Mouse (Mus musculus): ENCODE data around the gene Myo18a. TPM values are rescaled to one million over a fixed set of nuclear protein-coding genes. Genes with fewer than 3 reads are reported as not detected.

Myo18a gene
- polyA plus RNA-seq, 1 experiment from 2014 or later: 22.3 TPM

GRCm38 (mm10) chr11:77829043-77829841, 66.2 kb downstream of the Myo18a start:
- WGBS: 79% methylated on average over 23 of the region's 23 CpGs
- ATAC-seq (ENCODE audit: insufficient number of reproducible peaks, insufficient read depth, low FRiP score, low read depth): no peak
- H3K9ac ChIP-seq (replicated peaks; ENCODE audit: low read depth, low read length): no peak overlapping the region

GRCm38 (mm10) chr11:77830875-77831274, 67.8 kb downstream of the Myo18a start:
- Histone ChIP-seq H3K36me3 (ENCODE audit: control insufficient read depth, insufficient read depth, low read length) (peaks cover 22% of the 10 kb centered on the region; the same call in 1 of the 2 replicates), H3K27me3 (ENCODE audit: control insufficient read depth, insufficient read depth, low read length) (no peaks in the 10 kb centered on the region)
- WGBS: 54% methylated on average over 7 of the region's 7 CpGs

More at GRCm38 (mm10) chr11:77829043-77829841, 66.2 kb downstream of the Myo18a start:
- Histone ChIP-seq H3K4me3 (ENCODE audit: low read depth, low read length) (no peak overlapping the region), H3K36me3 (ENCODE audit: control insufficient read depth, insufficient read depth, low read length) (peaks cover 21% of the 10 kb centered on the region; the same call in 1 of the 2 replicates), H3K9me3 (ENCODE audit: control insufficient read depth, low read depth, low read length) (no peaks in the 10 kb centered on the region), H3K4me1 (ENCODE audit: control insufficient read depth, insufficient read depth, low read length) (no peaks in the 10 kb centered on the region), H3K27ac (ENCODE audit: low read length) (no peak overlapping the region), H3K4me2 (replicated peaks; ENCODE audit: low read depth, low read length) (no peak overlapping the region), H3K27me3 (ENCODE audit: control insufficient read depth, insufficient read depth, low read length) (no peaks in the 10 kb centered on the region)

GRCm38 (mm10) chr11:77832541-77832940, 69.5 kb downstream of the Myo18a start:
- Histone ChIP-seq H3K4me2 (replicated peaks; ENCODE audit: low read depth, low read length) (no peak overlapping the region), H3K9ac (replicated peaks; ENCODE audit: low read depth, low read length) (no peak overlapping the region), H3K27ac (ENCODE audit: low read length) (no peak overlapping the region), H3K9me3 (ENCODE audit: control insufficient read depth, low read depth, low read length) (no peaks in the 10 kb centered on the region), H3K36me3 (ENCODE audit: control insufficient read depth, insufficient read depth, low read length) (peaks cover 22% of the 10 kb centered on the region; the same call in 1 of the 2 replicates), H3K27me3 (ENCODE audit: control insufficient read depth, insufficient read depth, low read length) (no peaks in the 10 kb centered on the region), H3K4me3 (ENCODE audit: low read depth, low read length) (no peak overlapping the region), H3K4me1 (ENCODE audit: control insufficient read depth, insufficient read depth, low read length) (peaks cover 6% of the 10 kb centered on the region; the same call in 1 of the 2 replicates)
- WGBS: 80% methylated on average over 4 of the region's 4 CpGs
- no peak for ATAC-seq (ENCODE audit: insufficient number of reproducible peaks, insufficient read depth, low FRiP score, low read depth)

More at GRCm38 (mm10) chr11:77830875-77831274, 67.8 kb downstream of the Myo18a start:
- Histone ChIP-seq H3K4me2 (replicated peaks; ENCODE audit: low read depth, low read length) (no peak overlapping the region), H3K4me3 (ENCODE audit: low read depth, low read length) (no peak overlapping the region), H3K4me1 (ENCODE audit: control insufficient read depth, insufficient read depth, low read length) (no peaks in the 10 kb centered on the region), H3K9ac (replicated peaks; ENCODE audit: low read depth, low read length) (no peak overlapping the region), H3K27ac (ENCODE audit: low read length) (no peak overlapping the region), H3K9me3 (ENCODE audit: control insufficient read depth, low read depth, low read length) (no peaks in the 10 kb centered on the region)
- ATAC-seq (ENCODE audit: insufficient number of reproducible peaks, insufficient read depth, low FRiP score, low read depth): no peak

- H3K36me3 ChIP-seq (ENCODE audit: control insufficient read depth, insufficient read depth, low read length): peaks cover 16% of the 10 kb centered on the region; the same call in 1 of the 2 replicates
- ATAC-seq (ENCODE audit: insufficient number of reproducible peaks, insufficient read depth, low FRiP score, low read depth): no peak
- H3K4me1 ChIP-seq (ENCODE audit: control insufficient read depth, insufficient read depth, low read length): peaks cover 7% of the 10 kb centered on the region
- H3K4me3 ChIP-seq (ENCODE audit: low read depth, low read length): no peak overlapping the region
- H3K9me3 ChIP-seq (ENCODE audit: control insufficient read depth, low read depth, low read length): no peaks in the 10 kb centered on the region
- H3K27me3 ChIP-seq (ENCODE audit: control insufficient read depth, insufficient read depth, low read length): no peaks in the 10 kb centered on the region
- H3K27ac ChIP-seq (ENCODE audit: low read length): no peak overlapping the region
- H3K9ac ChIP-seq (replicated peaks; ENCODE audit: low read depth, low read length): no peak overlapping the region
- no peak overlapping the region for H3K4me2 ChIP-seq (replicated peaks; ENCODE audit: low read depth, low read length)
- 96% methylated on average over 3 of the region's 3 CpGs for WGBS
Observed at GRCm38 (mm10) chr11:77835109-77835508, 72.1 kb downstream of the Myo18a start.

- Histone ChIP-seq H3K9ac (replicated peaks; ENCODE audit: low read depth, low read length) (no peak overlapping the region), H3K9me3 (ENCODE audit: control insufficient read depth, low read depth, low read length) (no peaks in the 10 kb centered on the region), H3K27me3 (ENCODE audit: control insufficient read depth, insufficient read depth, low read length) (no peaks in the 10 kb centered on the region), H3K27ac (ENCODE audit: low read length) (peak overlapping the region; percentile 18; the same call in 1 of the 2 replicates), H3K4me2 (replicated peaks; ENCODE audit: low read depth, low read length) (no peak overlapping the region), H3K4me1 (ENCODE audit: control insufficient read depth, insufficient read depth, low read length) (peaks cover 10% of the 10 kb centered on the region), H3K4me3 (ENCODE audit: low read depth, low read length) (no peak overlapping the region), H3K36me3 (ENCODE audit: control insufficient read depth, insufficient read depth, low read length) (peaks cover 16% of the 10 kb centered on the region; the same call in 1 of the 2 replicates)
- WGBS: 79% methylated on average over 5 of the region's 5 CpGs
- ATAC-seq (ENCODE audit: insufficient number of reproducible peaks, insufficient read depth, low FRiP score, low read depth): no peak
Observed at GRCm38 (mm10) chr11:77836290-77836689, 73.2 kb downstream of the Myo18a start.

GRCm38 (mm10) chr11:77836751-77837150, 73.7 kb downstream of the Myo18a start:
- H3K4me2 ChIP-seq (replicated peaks; ENCODE audit: low read depth, low read length): no peak overlapping the region
- H3K27me3 ChIP-seq (ENCODE audit: control insufficient read depth, insufficient read depth, low read length): no peaks in the 10 kb centered on the region
- no peaks in the 10 kb centered on the region for H3K9me3 ChIP-seq (ENCODE audit: control insufficient read depth, low read depth, low read length)
- WGBS: 42% methylated on average over 4 of the region's 4 CpGs
- ATAC-seq (ENCODE audit: insufficient number of reproducible peaks, insufficient read depth, low FRiP score, low read depth): no peak
- H3K36me3 ChIP-seq (ENCODE audit: control insufficient read depth, insufficient read depth, low read length): peaks cover 20% of the 10 kb centered on the region; the same call in 1 of the 2 replicates
- H3K27ac ChIP-seq (ENCODE audit: low read length): peak overlapping the region; percentile 18; the same call in 1 of the 2 replicates
- H3K4me1 ChIP-seq (ENCODE audit: control insufficient read depth, insufficient read depth, low read length): peaks cover 10% of the 10 kb centered on the region
- H3K4me3 ChIP-seq (ENCODE audit: low read depth, low read length): no peak overlapping the region
- H3K9ac ChIP-seq (replicated peaks; ENCODE audit: low read depth, low read length): no peak overlapping the region

- ATAC-seq (ENCODE audit: insufficient number of reproducible peaks, insufficient read depth, low FRiP score, low read depth): no peak
- no peaks in the 10 kb centered on the region for H3K27me3 ChIP-seq (ENCODE audit: control insufficient read depth, insufficient read depth, low read length)
- H3K36me3 ChIP-seq (ENCODE audit: control insufficient read depth, insufficient read depth, low read length): peaks cover 20% of the 10 kb centered on the region; the same call in 1 of the 2 replicates
- 63% methylated on average over 5 of the region's 5 CpGs for WGBS
- peaks cover 10% of the 10 kb centered on the region for H3K4me1 ChIP-seq (ENCODE audit: control insufficient read depth, insufficient read depth, low read length)
- H3K9ac ChIP-seq (replicated peaks; ENCODE audit: low read depth, low read length): no peak overlapping the region
- H3K4me2 ChIP-seq (replicated peaks; ENCODE audit: low read depth, low read length): no peak overlapping the region
- H3K27ac ChIP-seq (ENCODE audit: low read length): no peak overlapping the region
- H3K9me3 ChIP-seq (ENCODE audit: control insufficient read depth, low read depth, low read length): no peaks in the 10 kb centered on the region
- H3K4me3 ChIP-seq (ENCODE audit: low read depth, low read length): no peak overlapping the region
Observed at GRCm38 (mm10) chr11:77837856-77838255, 74.8 kb downstream of the Myo18a start.

- no peaks in the 10 kb centered on the region for H3K9me3 ChIP-seq (ENCODE audit: control insufficient read depth, low read depth, low read length)
- peaks cover 10% of the 10 kb centered on the region for H3K4me1 ChIP-seq (ENCODE audit: control insufficient read depth, insufficient read depth, low read length)
- peaks cover 24% of the 10 kb centered on the region for H3K36me3 ChIP-seq (ENCODE audit: control insufficient read depth, insufficient read depth, low read length)
- ATAC-seq (ENCODE audit: insufficient number of reproducible peaks, insufficient read depth, low FRiP score, low read depth): no peak
- no peak overlapping the region for H3K27ac ChIP-seq (ENCODE audit: low read length)
- 75% methylated on average over 16 of the region's 16 CpGs for WGBS
- no peak overlapping the region for H3K4me2 ChIP-seq (replicated peaks; ENCODE audit: low read depth, low read length)
- no peak overlapping the region for H3K9ac ChIP-seq (replicated peaks; ENCODE audit: low read depth, low read length)
- no peak overlapping the region for H3K4me3 ChIP-seq (ENCODE audit: low read depth, low read length)
- H3K27me3 ChIP-seq (ENCODE audit: control insufficient read depth, insufficient read depth, low read length): no peaks in the 10 kb centered on the region
Observed at GRCm38 (mm10) chr11:77840523-77841245, 77.6 kb downstream of the Myo18a start.

All from stomach, embryonic 14.5 days (tissue).